Mouse (Mus musculus): ENCODE measurements around the gene H2-Q1. TPM values are rescaled to one million over a fixed set of nuclear protein-coding genes. Genes with fewer than 3 reads are reported as not detected.

Gene H2-Q1
- 0.89 TPM for polyA plus RNA-seq (2017; shearing (Covaris generic))

DNA sequence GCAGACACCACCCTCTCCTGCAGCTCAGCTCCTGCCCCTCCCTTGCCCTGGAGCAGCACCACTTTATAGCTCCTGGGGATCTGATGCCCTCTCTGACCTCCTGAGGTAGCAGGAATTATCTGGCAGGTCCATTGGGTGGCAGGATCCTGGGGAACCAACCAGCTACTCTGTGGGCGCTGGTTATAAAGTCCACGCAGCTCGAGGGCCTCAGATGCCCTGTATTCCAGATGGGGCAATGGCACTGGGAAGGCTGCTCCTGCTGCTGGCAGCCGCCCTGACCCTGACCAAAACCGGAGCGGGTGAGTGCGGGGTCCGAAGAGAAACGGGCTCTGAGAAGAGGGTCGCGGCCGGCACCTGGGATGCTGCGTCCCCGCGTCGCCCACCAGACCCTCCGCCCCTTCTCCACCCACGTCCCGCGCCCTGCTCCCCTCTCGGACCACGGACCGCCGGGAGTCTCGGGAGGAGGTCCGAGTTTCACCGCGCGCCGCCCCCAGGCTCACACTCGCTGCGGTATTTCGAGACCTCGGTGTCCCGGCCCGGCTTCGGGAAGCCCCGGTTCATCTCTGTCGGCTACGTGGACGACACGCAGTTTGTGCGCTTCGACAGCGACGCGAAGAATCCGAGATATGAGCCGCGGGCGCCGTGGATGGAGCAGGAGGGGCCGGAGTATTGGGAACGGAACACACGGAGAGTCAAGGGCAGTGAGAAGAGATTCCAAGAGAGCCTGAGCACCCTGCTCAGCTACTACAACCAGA, at the start of gene H2-Q1:
Gene H2-Q1 (plus strand): TSS at position 79 of the 755 bp plus-strand sequence.

DNA sequence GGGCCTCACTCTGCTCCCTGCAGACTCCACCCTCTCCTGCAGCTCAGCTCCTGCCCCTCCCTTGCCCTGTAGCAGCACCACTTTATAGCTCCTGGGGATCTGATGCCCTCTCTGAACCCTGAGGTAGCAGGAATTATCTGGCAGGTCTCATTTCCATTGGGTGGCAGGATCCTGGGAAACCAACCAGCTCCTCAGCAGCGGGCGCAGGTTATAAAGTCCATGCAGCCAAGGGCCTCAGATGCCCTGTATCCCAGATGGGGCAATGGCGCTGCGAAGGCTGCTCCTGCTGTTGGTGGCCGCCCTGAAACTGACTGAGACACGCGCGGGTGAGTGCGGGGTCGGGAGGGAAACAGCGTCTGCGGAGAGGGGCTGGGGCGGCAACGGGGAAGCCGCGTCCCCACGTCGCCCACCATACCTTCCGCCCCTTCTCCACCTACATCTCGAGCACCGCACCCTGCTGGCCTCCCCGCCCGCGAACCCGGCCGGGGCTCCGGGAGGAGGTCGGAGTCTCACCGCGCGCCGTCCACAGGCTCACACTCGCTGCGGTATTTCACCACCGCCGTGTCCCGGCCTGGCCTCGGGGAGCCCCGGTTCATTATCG, 22.0 kb downstream of the H2-Q1 start, which contains the start of gene H2-Q2:
Gene H2-Q2 (plus strand): TSS at position 172 of the 601 bp plus-strand sequence.

Other genes starting within 250 kb of the H2-Q1 start
- not detected for gene Ly6g6e, start 243.5 kb upstream of the H2-Q1 start, polyA plus RNA-seq (2017; shearing (Covaris generic))
- gene Ly6g6d, start 242.3 kb upstream of the H2-Q1 start, polyA plus RNA-seq (2017; shearing (Covaris generic)), result not detected
- not detected for gene Ly6g6f, start 234.8 kb upstream of the H2-Q1 start, polyA plus RNA-seq (2017; shearing (Covaris generic))
- gene Abhd16a, start 231.1 kb upstream of the H2-Q1 start, polyA plus RNA-seq (2017; shearing (Covaris generic)), result 79.3 TPM
- not detected for gene Ly6g5c, start 212.1 kb upstream of the H2-Q1 start, polyA plus RNA-seq (2017; shearing (Covaris generic))
- 1.8 TPM for gene Ly6g5b, start 205.0 kb upstream of the H2-Q1 start, polyA plus RNA-seq (2017; shearing (Covaris generic))
- gene Gpank1, start 198.9 kb upstream of the H2-Q1 start, polyA plus RNA-seq (2017; shearing (Covaris generic)), result 65.3 TPM
- 223 TPM for gene Csnk2b, start 198.4 kb upstream of the H2-Q1 start, polyA plus RNA-seq (2017; shearing (Covaris generic))
- gene D17H6S53E, start 194.0 kb upstream of the H2-Q1 start, polyA plus RNA-seq (2017; shearing (Covaris generic)), result 1.7 TPM
- gene Apom, start 188.4 kb upstream of the H2-Q1 start, polyA plus RNA-seq (2017; shearing (Covaris generic)), result not detected
- 56.5 TPM for gene Bag6, start 185.2 kb upstream of the H2-Q1 start, polyA plus RNA-seq (2017; shearing (Covaris generic))
- gene Prrc2a, start 155.5 kb upstream of the H2-Q1 start, polyA plus RNA-seq (2017; shearing (Covaris generic)), result 24.5 TPM
- not detected for gene Aif1, start 144.3 kb upstream of the H2-Q1 start, polyA plus RNA-seq (2017; shearing (Covaris generic))
- gene Lst1, start 132.0 kb upstream of the H2-Q1 start, polyA plus RNA-seq (2017; shearing (Covaris generic)), result 4.4 TPM
- 1,113 TPM for gene Ltb, start 126.0 kb upstream of the H2-Q1 start, polyA plus RNA-seq (2017; shearing (Covaris generic))
- 156 TPM for gene Tnf, start 118.4 kb upstream of the H2-Q1 start, polyA plus RNA-seq (2017; shearing (Covaris generic))
- gene Lta, start 115.1 kb upstream of the H2-Q1 start, polyA plus RNA-seq (2017; shearing (Covaris generic)), result 55.4 TPM
- gene Gm16181, start 99.6 kb upstream of the H2-Q1 start, polyA plus RNA-seq (2017; shearing (Covaris generic)), result not detected
- gene Atp6v1g2, start 86.7 kb upstream of the H2-Q1 start, polyA plus RNA-seq (2017; shearing (Covaris generic)), result 4.8 TPM
- 15.0 TPM for gene Nfkbil1, start 84.6 kb upstream of the H2-Q1 start, polyA plus RNA-seq (2017; shearing (Covaris generic))
- gene Ddx39b, start 78.7 kb upstream of the H2-Q1 start, polyA plus RNA-seq (2017; shearing (Covaris generic)), result 149 TPM
- 6,702 TPM for gene H2-D1, start 57.7 kb upstream of the H2-Q1 start, polyA plus RNA-seq (2017; shearing (Covaris generic))
- gene H2-Q2, start 21.8 kb downstream of the H2-Q1 start, polyA plus RNA-seq (2017; shearing (Covaris generic)), result 19.2 TPM
- gene H2-Q4, start 59.2 kb downstream of the H2-Q1 start, polyA plus RNA-seq (2017; shearing (Covaris generic)), result 42.4 TPM
- gene H2-Q6, start 104.4 kb downstream of the H2-Q1 start, polyA plus RNA-seq (2017; shearing (Covaris generic)), result 1,228 TPM
- gene H2-Q7, start 118.8 kb downstream of the H2-Q1 start, polyA plus RNA-seq (2017; shearing (Covaris generic)), result 3,053 TPM
- gene H2-Q10, start 149.7 kb downstream of the H2-Q1 start, polyA plus RNA-seq (2017; shearing (Covaris generic)), result 189 TPM
- not detected for gene Pou5f1, start 185.6 kb downstream of the H2-Q1 start, polyA plus RNA-seq (2017; shearing (Covaris generic))
- gene Tcf19, start 196.4 kb downstream of the H2-Q1 start, polyA plus RNA-seq (2017; shearing (Covaris generic)), result 15.7 TPM
- 15.3 TPM for gene Cchcr1, start 196.7 kb downstream of the H2-Q1 start, polyA plus RNA-seq (2017; shearing (Covaris generic))
- not detected for gene Psors1c2, start 212.8 kb downstream of the H2-Q1 start, polyA plus RNA-seq (2017; shearing (Covaris generic))
- gene Cdsn, start 231.7 kb downstream of the H2-Q1 start, polyA plus RNA-seq (2017; shearing (Covaris generic)), result 1.5 TPM
- gene 2300002M23Rik, start 247.0 kb downstream of the H2-Q1 start, polyA plus RNA-seq (2017; shearing (Covaris generic)), result not detected